Mouse (Mus musculus): Measurements from ENCODE around the gene Dbf4. TPM values are rescaled to one million over a fixed set of nuclear protein-coding genes. Genes with fewer than 3 reads are reported as not detected.

The Dbf4 gene
- polyA plus RNA-seq, 1 experiment, result 49.5 TPM

DNA sequence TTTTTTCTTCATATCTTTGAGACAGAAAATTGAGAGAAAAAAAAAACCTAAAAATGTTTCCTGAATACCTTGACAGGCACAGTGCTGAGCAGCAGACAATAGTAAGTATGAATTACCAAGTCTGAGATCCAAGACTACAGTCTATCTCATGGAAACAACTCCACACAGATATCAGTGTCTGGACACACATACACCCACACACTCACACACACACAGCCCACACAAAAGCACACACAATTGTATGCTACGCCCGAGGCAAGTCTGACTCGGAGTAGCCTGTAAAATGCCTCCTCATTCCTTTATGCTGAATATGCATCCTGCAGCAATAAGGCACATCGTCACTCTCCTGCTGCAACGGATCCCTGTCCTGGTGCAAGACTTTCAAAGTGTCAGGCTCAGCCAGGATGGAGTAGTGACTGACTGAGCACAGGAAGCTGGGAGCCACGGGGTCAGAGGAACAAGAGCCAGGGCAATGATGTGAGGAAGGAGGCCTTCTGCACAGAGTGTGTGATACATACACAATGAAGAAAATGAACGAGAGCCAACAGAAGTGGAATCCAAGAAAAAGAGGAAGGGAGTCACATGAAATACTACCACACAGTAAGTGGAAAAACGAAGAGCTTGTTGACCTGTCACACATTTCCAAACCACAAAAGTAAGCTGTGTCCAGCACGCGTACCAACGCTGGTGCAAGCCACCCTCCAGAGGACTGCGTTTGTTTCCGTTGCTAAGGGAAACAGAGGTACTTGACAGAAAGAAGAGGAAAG lies 65.4 kb downstream of the Dbf4 start:
- TF ChIP-seq CTCF (IDR thresholded peaks at IDR 0.05; ENCODE audit: control insufficient read depth, insufficient read depth, low read length) (no peak), POLR2A (IDR thresholded peaks at IDR 0.05; ENCODE audit: borderline replicate concordance, control insufficient read depth, low read depth, low read length) (no peak)
- WGBS, result 10% methylated on average over 13 of the region's 13 CpGs
- Histone ChIP-seq H3K4me3 (replicated peaks; ENCODE audit: control insufficient read depth, low read depth, low read length) (no peak overlapping the region), H3K4me1 (ENCODE audit: control insufficient read depth, insufficient read depth, low read length) (peaks cover 3% of the 10 kb centered on the region), H3K27ac (ENCODE audit: control insufficient read depth, insufficient read depth, low read depth, low read length, poor library complexity) (no peak overlapping the region)

DNA sequence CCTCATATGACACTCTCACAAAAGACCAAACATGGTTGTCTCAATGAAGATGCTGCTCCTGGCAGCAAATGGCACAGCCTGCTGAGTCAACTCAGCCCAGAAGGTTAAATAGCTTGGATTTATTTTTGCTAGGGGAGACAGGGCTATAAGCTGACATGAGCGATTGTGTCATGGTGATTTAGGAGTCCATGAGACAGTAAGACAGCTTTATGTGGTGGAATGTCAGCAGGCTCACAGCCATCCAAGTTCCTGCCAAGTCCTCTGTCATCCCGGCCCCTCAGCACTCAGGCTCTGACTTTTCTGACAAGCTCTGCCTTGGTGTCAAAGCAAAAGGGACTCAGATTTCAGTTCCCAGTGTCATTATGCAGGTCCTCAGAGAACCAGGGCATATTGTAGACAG lies 66.2 kb downstream of the Dbf4 start:
- no peak overlapping the region for H3K27ac ChIP-seq (ENCODE audit: control insufficient read depth, insufficient read depth, low read depth, low read length, poor library complexity)
- peaks cover 3% of the 10 kb centered on the region for H3K4me1 ChIP-seq (ENCODE audit: control insufficient read depth, insufficient read depth, low read length)
- 68% methylated on average over 2 of the region's 2 CpGs for WGBS
- TF ChIP-seq CTCF (IDR thresholded peaks at IDR 0.05; ENCODE audit: control insufficient read depth, insufficient read depth, low read length) (no peak), POLR2A (IDR thresholded peaks at IDR 0.05; ENCODE audit: borderline replicate concordance, control insufficient read depth, low read depth, low read length) (no peak)
- no peak overlapping the region for H3K4me3 ChIP-seq (replicated peaks; ENCODE audit: control insufficient read depth, low read depth, low read length)

- TF ChIP-seq CTCF (IDR thresholded peaks at IDR 0.05; ENCODE audit: control insufficient read depth, insufficient read depth, low read length) (no peak), POLR2A (IDR thresholded peaks at IDR 0.05; ENCODE audit: borderline replicate concordance, control insufficient read depth, low read depth, low read length) (no peak)
- 12% methylated on average over 10 of the region's 10 CpGs for WGBS
- no peak overlapping the region for H3K27ac ChIP-seq (ENCODE audit: control insufficient read depth, insufficient read depth, low read depth, low read length, poor library complexity)
- no peak overlapping the region for H3K4me3 ChIP-seq (replicated peaks; ENCODE audit: control insufficient read depth, low read depth, low read length)
- H3K4me1 ChIP-seq (ENCODE audit: control insufficient read depth, insufficient read depth, low read length), result no peaks in the 10 kb centered on the region; the same call in 1 of the 2 replicates
Observed at GRCm38 (mm10) chr5:8349557-8349956, 73.0 kb downstream of the Dbf4 start.

Other genes with a start within 250 kb of the Dbf4 start
- 0.97 and 3.1 TPM in 2 replicates for gene Adam22, start 54.6 kb downstream of the Dbf4 start, polyA plus RNA-seq (2011; ENCODE audit: insufficient read depth, insufficient read length, low replicate concordance, missing spikeins)
- gene Slc25a40, start 134 bp upstream of the Dbf4 start, polyA plus RNA-seq (2011; ENCODE audit: insufficient read depth, insufficient read length, low replicate concordance, missing spikeins), result 4.5 and 7.3 TPM in 2 replicates
- gene Rundc3b, start 200.2 kb upstream of the Dbf4 start, polyA plus RNA-seq (2011; ENCODE audit: insufficient read depth, insufficient read length, low replicate concordance, missing spikeins), result not detected in 2 replicates
- 0.86 and 2.8 TPM in 2 replicates for gene Abcb1a, start 237.4 kb upstream of the Dbf4 start, polyA plus RNA-seq (2011; ENCODE audit: insufficient read depth, insufficient read length, low replicate concordance, missing spikeins)